Mouse (Mus musculus) thymus, adult 2 months (tissue): ENCODE results near the gene Idnk.

Experiments
- CTCF ChIP-seq: fragments of 200-500 bp; IDR thresholded peaks from 2 replicates; pipeline ENCODE4 v1.5.1; 2012; ENCODE audit warnings: mild to moderate bottlenecking, control low read depth, low read length, moderate library complexity, borderline replicate concordance; ENCODE audit not compliant: control insufficient read depth, poor library complexity, insufficient read depth; ENCODE audit errors: extremely low read depth
- POLR2A ChIP-seq: fragments of 200-500 bp; IDR thresholded peaks from 2 replicates; pipeline ENCODE4 v1.6.1; 2012; ENCODE audit warnings: mild to moderate bottlenecking, low read length, control low read depth, moderate library complexity; ENCODE audit not compliant: control insufficient read depth, poor library complexity, insufficient read depth; ENCODE audit errors: extremely low read depth

GRCm38 (mm10) chr13:58210441-58210840 is 53.0 kb downstream of the Idnk start:
- TF ChIP-seq POLR2A (no peak), CTCF (no peak)
